Mouse (Mus musculus): ENCODE measurements around the gene Myo10.

- TF ChIP-seq GATA1 (IDR thresholded peaks at IDR 0.05; ENCODE audit: low read length) (no peak), TAL1 (IDR thresholded peaks at IDR 0.05; ENCODE audit: low read length) (no peak)
Observed at GRCm38 (mm10) chr15:25795496-25795895, 173.2 kb downstream of the Myo10 start.
